Mouse (Mus musculus) limb, embryonic 14.5 days (tissue): ENCODE measurements around the gene Birc5. TPM values are rescaled to one million over a fixed set of nuclear protein-coding genes. Genes with fewer than 3 reads are reported as not detected.

ENCODE experiments used
- ATAC-seq: fragments of 200-750 bp; cut with Nextera tagmentation; 2 replicates; pipeline ENCODE4 v1.8.0; 2017; ENCODE audit warnings: low read depth, moderate number of reproducible peaks, moderate TSS enrichment; ENCODE audit not compliant: low FRiP score
- DNase-seq: peaks from one replicate; pipeline ENCODE4 v3.0.0-alpha.2; 2015; ENCODE audit warnings: low spot score
- H3K27ac ChIP-seq: fragments of 300-500 bp; sonication (generic); replicated peaks from 2 replicates; pipeline ENCODE4 v1.5.1; 2014; ENCODE audit warnings: low read depth, mild to moderate bottlenecking, low read length, moderate library complexity, mixed read lengths
- H3K27me3 ChIP-seq: fragments of 300-500 bp; sonication (generic); 2 replicates; pipeline ENCODE4 v1.6.1; 2014; ENCODE audit warnings: low read length, mixed read lengths; ENCODE audit not compliant: control insufficient read depth, insufficient read depth
- H3K36me3 ChIP-seq: fragments of 300-500 bp; sonication (generic); 2 replicates; pipeline ENCODE4 v1.6.1; 2014; ENCODE audit warnings: mild to moderate bottlenecking, low read length, moderate library complexity, mixed read lengths; ENCODE audit not compliant: control insufficient read depth, insufficient read depth
- H3K4me1 ChIP-seq: fragments of 300-500 bp; sonication (generic); 2 replicates; pipeline ENCODE4 v1.6.1; 2014; ENCODE audit warnings: antibody characterized with exemption, low read length, mixed read lengths; ENCODE audit not compliant: control insufficient read depth, insufficient read depth
- H3K4me2 ChIP-seq: fragments of 300-500 bp; sonication (generic); replicated peaks from 2 replicates; pipeline ENCODE4 v1.6.1; 2014; ENCODE audit warnings: low read depth, mild to moderate bottlenecking, low read length, moderate library complexity; ENCODE audit not compliant: severe bottlenecking
- H3K4me3 ChIP-seq: fragments of 300-500 bp; sonication (generic); replicated peaks from 2 replicates; pipeline ENCODE4 v1.5.1; 2014; ENCODE audit warnings: low read length
- H3K9ac ChIP-seq: fragments of 300-500 bp; sonication (generic); 2 replicates; pipeline ENCODE4 v1.6.1; 2014; ENCODE audit warnings: mild to moderate bottlenecking, low read depth, low read length, moderate library complexity; ENCODE audit not compliant: severe bottlenecking
- H3K9me3 ChIP-seq: fragments of 300-500 bp; sonication (generic); 2 replicates; pipeline ENCODE4 v1.6.1; 2016; ENCODE audit warnings: low read length; ENCODE audit not compliant: control insufficient read depth
- POLR2A ChIP-seq: fragments of 200-500 bp; IDR thresholded peaks from 2 replicates; pipeline ENCODE4 v1.8.0; 2012; ENCODE audit warnings: inconsistent platforms, mild to moderate bottlenecking, moderate library complexity, borderline replicate concordance; ENCODE audit not compliant: insufficient read depth, insufficient read length; ENCODE audit errors: extremely low read depth
- whole genome bisulfite sequencing: fragments of 180-500 bp; shearing (Covaris S2); extraction: QIAGEN DNeasy Blood & Tissue Kit; methylation state at CpG from one replicate; pipeline ENCODE4 v1.1.7; 2014; 5-methylcytosine and 5-hydroxymethylcytosine counted together
- polyA plus RNA-seq, 2 experiments: library from polyadenylated mRNA; depleted of rRNA in 1 of 2; stranded (reverse) in 1 of 2; unstranded in 1 of 2; fragments of >200 nt; fragmentation: Nextera tagmentation in 1 of 2; extraction: Ambion mirVana in 1 of 2; gene quantifications; 2 replicates each; pipeline versions ENCODE4 v1.2.1 to v1.2.3; 2012 to 2014

Gene Birc5
- polyA plus RNA-seq, 2 experiments: 138 to 267 TPM

DNA sequence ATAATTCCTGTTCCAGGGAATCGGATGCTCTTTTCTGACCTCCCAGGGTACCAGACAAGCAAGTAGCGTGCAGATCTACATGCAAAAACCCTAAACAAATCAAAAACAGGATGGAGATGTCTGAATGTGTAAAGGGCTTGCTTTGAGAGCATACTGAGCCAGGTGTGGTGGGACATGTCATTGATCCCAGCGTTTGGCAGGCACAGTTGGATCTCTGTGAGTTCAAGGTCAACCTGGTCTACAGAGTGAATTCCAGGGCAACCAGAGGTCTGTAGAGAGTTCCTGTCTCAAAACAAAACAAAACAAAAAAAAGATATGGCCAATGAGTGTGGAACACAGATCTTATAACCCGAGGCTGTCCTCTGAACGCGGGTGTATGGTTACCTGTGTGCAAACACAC is 25.6 kb upstream of the Birc5 start:
- TF ChIP-seq POLR2A: no peak
- no peak for DNase-seq
- H3K9ac ChIP-seq: no peak overlapping the region
- H3K9me3 ChIP-seq: no peaks in the 10 kb centered on the region
- H3K27ac ChIP-seq: no peak overlapping the region
- 93% methylated on average over 6 of the region's 6 CpGs for WGBS
- no peak overlapping the region for H3K4me2 ChIP-seq
- H3K4me1 ChIP-seq: peaks cover 41% of the 10 kb centered on the region
- peaks cover 44% of the 10 kb centered on the region for H3K36me3 ChIP-seq
- H3K4me3 ChIP-seq: no peak overlapping the region
- ATAC-seq: no peak
- no peaks in the 10 kb centered on the region for H3K27me3 ChIP-seq

DNA sequence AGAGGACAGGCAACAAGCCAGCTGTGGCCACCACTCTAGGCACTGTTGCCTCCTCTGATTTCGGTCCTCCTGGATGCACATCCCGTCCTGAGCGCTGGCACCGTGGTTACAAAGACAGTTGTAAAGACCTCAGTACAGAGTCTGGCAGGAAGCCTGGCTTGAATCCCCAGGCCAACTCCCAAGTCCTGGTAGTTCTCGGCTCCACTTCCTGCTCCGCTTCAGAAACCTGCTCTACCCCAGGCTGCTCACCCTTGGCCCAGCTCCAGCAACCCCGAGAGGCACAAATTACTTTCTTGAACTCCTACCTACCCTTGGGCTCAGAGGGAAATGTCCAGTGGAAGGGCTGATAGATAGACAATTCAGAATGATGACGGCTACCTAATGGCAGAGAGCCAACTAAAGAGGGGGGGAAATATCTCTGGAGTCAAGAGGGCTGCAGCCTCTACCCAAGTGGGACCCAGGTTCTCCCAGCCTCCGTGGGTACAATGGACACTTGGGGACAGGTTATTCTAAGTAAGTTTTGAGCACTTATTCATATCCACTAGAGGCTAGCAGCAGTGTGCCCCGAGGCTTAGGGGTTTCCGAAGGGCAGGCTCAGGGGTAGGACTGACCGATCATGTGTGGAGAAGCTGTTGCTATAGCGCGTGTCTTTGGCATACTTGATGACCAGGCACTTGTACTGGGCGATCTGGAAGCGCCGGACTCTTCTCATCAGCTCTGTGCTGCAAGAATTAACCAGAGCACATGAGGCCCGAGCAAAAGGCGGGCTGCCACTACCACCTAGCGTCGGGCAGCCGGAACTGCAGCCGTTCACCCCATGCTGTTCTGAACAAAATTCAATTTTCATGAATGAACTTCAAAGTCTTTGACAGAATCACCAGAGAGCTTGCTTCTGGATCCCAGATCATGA is 24.7 kb upstream of the Birc5 start:
- no peak for TF ChIP-seq POLR2A
- Histone ChIP-seq H3K36me3 (peaks cover 36% of the 10 kb centered on the region), H3K4me2 (peak overlapping the region; percentile 91), H3K4me1 (peaks cover 46% of the 10 kb centered on the region), H3K4me3 (peak overlapping the region; percentile 58), H3K9me3 (no peaks in the 10 kb centered on the region), H3K27me3 (no peaks in the 10 kb centered on the region), H3K27ac (no peak overlapping the region; the same call in 1 of the 2 replicates), H3K9ac (peak overlapping the region; percentile 70)
- WGBS: 17% methylated on average over 23 of the region's 23 CpGs
- ATAC-seq: peak; percentile 45
- peak; percentile 87 for DNase-seq

GRCm38 (mm10) chr11:117825333-117826101 is 23.5 kb upstream of the Birc5 start, which contains the start of the genes Afmid and Tk1:
Afmid (plus strand) TSS chr11:117825924.
Tk1 (minus strand) TSS chr11:117826092.
- H3K27me3 ChIP-seq: no peaks in the 10 kb centered on the region
- 0% methylated on average over 34 of the region's 34 CpGs for WGBS
- peak within 1 kb of the TSS; percentile 90 for H3K27ac ChIP-seq
- H3K4me3 ChIP-seq: peak within 1 kb of the TSS; percentile 58
- peaks cover 46% of the 10 kb centered on the region for H3K4me1 ChIP-seq
- H3K36me3 ChIP-seq: peaks cover 26% of the 10 kb centered on the region
- TF ChIP-seq POLR2A: peak; percentile 26; the same call in 1 of the 2 replicates
- peak; percentile 93 for DNase-seq
- no peaks in the 10 kb centered on the region for H3K9me3 ChIP-seq
- peak within 1 kb of the TSS; percentile 70 for H3K9ac ChIP-seq
- ATAC-seq: peak; percentile 85
- H3K4me2 ChIP-seq: peak within 1 kb of the TSS; percentile 91

GRCm38 (mm10) chr11:117826164-117826563 is 22.9 kb upstream of the Birc5 start:
- H3K9ac ChIP-seq: peak overlapping the region; percentile 70
- ATAC-seq (peak; percentile 24; the same call in 1 of the 2 replicates), DNase-seq (peak; percentile 60)
- peaks cover 46% of the 10 kb centered on the region for H3K4me1 ChIP-seq
- WGBS: 4% methylated on average over 5 of the region's 5 CpGs
- peak overlapping the region; percentile 90 for H3K27ac ChIP-seq
- peak overlapping the region; percentile 58 for H3K4me3 ChIP-seq
- no peaks in the 10 kb centered on the region for H3K27me3 ChIP-seq
- TF ChIP-seq POLR2A: no peak
- peak overlapping the region; percentile 91 for H3K4me2 ChIP-seq
- H3K36me3 ChIP-seq: peaks cover 21% of the 10 kb centered on the region
- H3K9me3 ChIP-seq: no peaks in the 10 kb centered on the region

DNA sequence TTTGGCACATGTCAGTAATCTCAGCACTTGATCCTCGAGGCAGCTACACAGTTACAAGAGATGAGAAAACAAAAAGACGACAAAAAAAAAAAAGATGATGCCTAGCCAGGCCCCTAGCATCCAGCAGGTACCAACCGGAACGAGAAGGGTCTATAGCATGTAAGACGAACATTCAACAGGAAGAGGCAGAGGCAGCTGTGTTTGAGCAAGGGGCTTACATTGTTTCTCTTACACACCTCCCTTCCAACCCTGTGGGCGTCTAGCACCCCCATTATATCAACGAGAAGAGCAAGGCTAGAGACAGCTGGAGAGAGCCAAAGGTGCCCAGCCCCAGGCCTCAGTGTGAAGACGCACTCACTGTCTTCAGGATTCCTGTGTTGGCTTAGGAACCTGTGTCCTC is 22.1 kb upstream of the Birc5 start:
- Histone ChIP-seq H3K36me3 (peaks cover 15% of the 10 kb centered on the region), H3K27me3 (no peaks in the 10 kb centered on the region), H3K4me3 (no peak overlapping the region), H3K4me1 (peaks cover 46% of the 10 kb centered on the region), H3K9me3 (no peaks in the 10 kb centered on the region), H3K27ac (peak overlapping the region; percentile 90), H3K4me2 (peak overlapping the region; percentile 91; the same call in 1 of the 2 replicates), H3K9ac (no peak overlapping the region)
- DNase-seq (no peak), ATAC-seq (no peak)
- no peak for TF ChIP-seq POLR2A
- WGBS: 64% methylated on average over 8 of the region's 8 CpGs
